ENCODE assay signal across 12 mouse cellular contexts in the genomic region with DNA sequence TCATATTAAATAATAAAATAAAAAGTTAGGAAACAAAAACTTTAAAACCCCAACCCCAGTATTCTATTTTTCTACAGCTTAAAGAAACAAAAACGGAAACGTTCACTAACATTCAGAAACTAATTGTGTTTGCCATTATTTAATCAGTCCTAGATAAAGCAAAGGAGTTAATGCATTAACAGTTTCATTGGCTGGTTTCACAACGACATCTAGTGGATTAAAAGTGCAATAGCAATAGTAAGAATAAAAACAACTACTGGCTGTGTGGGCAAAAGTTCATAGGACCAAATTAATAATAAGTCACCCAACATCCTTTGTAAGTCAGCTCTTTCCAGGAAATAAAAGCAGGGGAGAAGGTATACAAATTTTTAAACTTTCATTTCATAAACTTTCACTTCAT. TPM values are rescaled to one million over a fixed set of nuclear protein-coding genes. Genes with fewer than 3 reads are reported as not detected.
DNase-seq lines count a peak whose midpoint lies in the region; ATAC-seq and TF ChIP-seq lines count a peak whose summit lies in the region.
"Had no signal": no experiment of that assay in that cellular context is flagged by ENCODE, and none has a peak within 500 bp of the region (broad histone marks: within the 10 kb centered on the region; RNA-seq: fewer than 3 reads in every experiment).

No protein-coding gene starts in this region.

- no peaks in the 10 kb centered on the region for H3K4me1 ChIP-seq in heart, adult 2 months (ENCODE audit: control insufficient read depth, insufficient read depth, low read length)
- no peaks in the 10 kb centered on the region for H3K4me1 ChIP-seq in heart, embryonic 11.5 days (ENCODE audit: control insufficient read depth, insufficient read depth, low read length)
- H3K4me1 ChIP-seq in spleen, adult 2 months (ENCODE audit: control insufficient read depth, insufficient read depth, insufficient read length) = no peaks in the 10 kb centered on the region
- H3K4me1 ChIP-seq: embryonic facial prominence, embryonic 13.5 days; limb, embryonic 15.5 days; neural tube, embryonic 12.5 days had no signal

- no peak overlapping the region for H3K27ac ChIP-seq in heart, adult 2 months
- no peak overlapping the region for H3K27ac ChIP-seq in heart, embryonic 11.5 days (ENCODE audit: low read depth, low read length)
- no peak overlapping the region for H3K27ac ChIP-seq in spleen, adult 2 months (ENCODE audit: insufficient read depth, low read length)
- H3K27ac ChIP-seq: embryonic facial prominence, embryonic 13.5 days; limb, embryonic 15.5 days; neural tube, embryonic 12.5 days had no signal

- H3K27me3 ChIP-seq in heart, adult 2 months (ENCODE audit: control insufficient read depth, insufficient read depth, low read length) = no peaks in the 10 kb centered on the region
- no peaks in the 10 kb centered on the region for H3K27me3 ChIP-seq in heart, embryonic 11.5 days (ENCODE audit: control insufficient read depth, insufficient read depth, low read length)
- no peaks in the 10 kb centered on the region for H3K27me3 ChIP-seq in spleen, adult 2 months (ENCODE audit: control insufficient read depth, insufficient read depth, low read length)
- no peaks in the 10 kb centered on the region for H3K27me3 ChIP-seq in splenic B cell, adult 2 months (ENCODE audit: control insufficient read depth, insufficient read depth, low read length, poor library complexity, severe bottlenecking)
- H3K27me3 ChIP-seq: embryonic facial prominence, embryonic 13.5 days; limb, embryonic 15.5 days; neural tube, embryonic 12.5 days had no signal

- no peak for TF ChIP-seq POLR2A in heart, adult 2 months (IDR thresholded peaks at IDR 0.05; ENCODE audit: insufficient read depth, low read depth, low read length)
- no peak for TF ChIP-seq POLR2A in spleen, adult 2 months (IDR thresholded peaks at IDR 0.05; ENCODE audit: low read depth, low read length)

- no peak overlapping the region for H3K4me2 ChIP-seq in heart, embryonic 11.5 days
- H3K4me2 ChIP-seq: embryonic facial prominence, embryonic 13.5 days; limb, embryonic 15.5 days; neural tube, embryonic 12.5 days had no signal

- ATAC-seq in heart, embryonic 11.5 days (replicated peaks; ENCODE audit: insufficient number of reproducible peaks, low FRiP score, low TSS enrichment) = no peak

- no peak for DNase-seq in heart, adult 2 months
- peak in 1 of 2 experiments; percentile 15 for DNase-seq in spleen, adult 2 months (ENCODE audit: low read depth in 1 of 2, low spot score in 2 of 2)
- DNase-seq in spleen, postnatal 4 days (ENCODE audit: low spot score in 2 of 2) = no peak
- DNase-seq in brain, adult 2 months (ENCODE audit: low read depth, low spot score) = peak; percentile 35
- peak; percentile 67 for DNase-seq in splenic B cell, adult 2 months (ENCODE audit: low read depth, low spot score)
- DNase-seq in urinary bladder, postnatal 14 days (ENCODE audit: low spot score) = no peak
- DNase-seq in cerebellum, adult 11 months = no peak
- DNase-seq: kidney, postnatal 10 days had no signal

- no peaks in the 10 kb centered on the region for H3K79me2 ChIP-seq in heart, adult 2 months (replicated peaks; ENCODE audit: control insufficient read depth, insufficient read depth, low read length)

- no peak overlapping the region for H3K4me3 ChIP-seq in heart, adult 2 months
- no peak overlapping the region for H3K4me3 ChIP-seq in heart, embryonic 11.5 days (ENCODE audit: low read depth, low read length)
- no peak overlapping the region for H3K4me3 ChIP-seq in spleen, adult 2 months (ENCODE audit: extremely low read depth, insufficient read depth, insufficient read length)
- H3K4me3 ChIP-seq: embryonic facial prominence, embryonic 13.5 days; limb, embryonic 15.5 days; neural tube, embryonic 12.5 days had no signal

- no peak overlapping the region for H3K9ac ChIP-seq in heart, adult 2 months (ENCODE audit: low read depth, low read length)
- no peak overlapping the region for H3K9ac ChIP-seq in heart, embryonic 11.5 days (ENCODE audit: low read depth, low read length)
- H3K9ac ChIP-seq: embryonic facial prominence, embryonic 13.5 days; limb, embryonic 15.5 days; neural tube, embryonic 12.5 days had no signal

- WGBS in heart, adult 2 months = 32% methylated on average over 3 of the region's 3 CpGs
- WGBS in heart, embryonic 11.5 days (ENCODE audit: insufficient replicate concordance) = 49% methylated on average over 3 of the region's 3 CpGs
- WGBS in spleen, adult 2 months = 50% methylated on average over 3 of the region's 3 CpGs

- no peak for TF ChIP-seq EP300 in heart, adult 2 months (IDR thresholded peaks at IDR 0.05; ENCODE audit: insufficient read depth, low read depth, low read length)

- TF ChIP-seq CTCF in heart, adult 2 months (IDR thresholded peaks at IDR 0.05) = peak; percentile 91
- TF ChIP-seq CTCF in spleen, adult 2 months (IDR thresholded peaks at IDR 0.05; ENCODE audit: extremely low read depth, insufficient read depth, insufficient read length, insufficient replicate concordance) = 0 out of 2 replicates have a peak, but pooled peaks have one; percentile 12

- H3K9me3 ChIP-seq in heart, embryonic 11.5 days (replicated peaks; ENCODE audit: control insufficient read depth, low read length) = no peaks in the 10 kb centered on the region
- H3K9me3 ChIP-seq: embryonic facial prominence, embryonic 13.5 days; limb, embryonic 15.5 days; neural tube, embryonic 12.5 days had no signal

- no peaks in the 10 kb centered on the region for H3K36me3 ChIP-seq in heart, adult 2 months (ENCODE audit: control insufficient read depth, insufficient read depth, low read length)
- H3K36me3 ChIP-seq in heart, embryonic 11.5 days (ENCODE audit: control insufficient read depth, insufficient read depth, low read length) = no peaks in the 10 kb centered on the region
- H3K36me3 ChIP-seq in spleen, adult 2 months (ENCODE audit: control insufficient read depth, insufficient read depth, low read length) = no peaks in the 10 kb centered on the region
- H3K36me3 ChIP-seq in splenic B cell, adult 2 months (ENCODE audit: control insufficient read depth, insufficient read depth, low read length, poor library complexity, severe bottlenecking) = no peaks in the 10 kb centered on the region
- H3K36me3 ChIP-seq: embryonic facial prominence, embryonic 13.5 days; limb, embryonic 15.5 days; neural tube, embryonic 12.5 days had no signal

- intact Hi-C loops in heart, adult 2 months (cut with DNase I) = loop anchor here (5.0 to 10.0 kb wide), 3 partner anchors 72 to 365 kb away; partner anchors contain the start of gene Slc37a2

RNA-seq across cellular contexts. Expression of gene Ccdc15, which starts 18.8 kb away (rescaled TPM):
- 1 to 10 TPM; 1.7 to 2.0 TPM for total RNA-seq in heart, adult 2 months (2021)
- polyA plus RNA-seq in heart, adult 2 months (2012; rRNA removed) = 0.47 and 0.53 TPM in 2 replicates
- 3.4 and 5.3 TPM in 2 replicates for polyA plus RNA-seq in heart, embryonic 11.5 days (2014; fragmentation: Nextera tagmentation; extraction: Ambion mirVana)
- polyA plus RNA-seq in spleen, adult 2 months (2012; rRNA removed) = 1.4 and 3.2 TPM in 2 replicates

RNA-seq across cellular contexts. Expression of gene Hepacam, which starts 37.7 kb away (rescaled TPM):
- total RNA-seq in heart, adult 2 months (2021) = not detected
- polyA plus RNA-seq in heart, adult 2 months (2012; rRNA removed) = 0.18 and 0.29 TPM in 2 replicates
- not detected in 2 replicates for polyA plus RNA-seq in heart, embryonic 11.5 days (2014; fragmentation: Nextera tagmentation; extraction: Ambion mirVana)
- 0.04 TPM in 1 of 2 replicates, not detected in the other for polyA plus RNA-seq in spleen, adult 2 months (2012; rRNA removed)
- polyA plus RNA-seq: embryonic facial prominence, embryonic 13.5 days had no signal

Comparison
In these comparisons a context has a peak if more than half of its experiments do, and no peak if none do; other contexts are left out.
1. DNase-seq: peak in brain, adult 2 months (single experiment) and splenic B cell, adult 2 months (single experiment); none in heart, adult 2 months (0 of 2), spleen, postnatal 4 days (0 of 2), urinary bladder, postnatal 14 days (single experiment) and cerebellum, adult 11 months (single experiment).